Mouse (Mus musculus): ENCODE results near the gene Nrap.
"Not testable (repeated sequence)": the region's sequence is repeated elsewhere in the genome, so short reads cannot be mapped to it uniquely, and the experiment has no call there.

Nrap gene

DNA sequence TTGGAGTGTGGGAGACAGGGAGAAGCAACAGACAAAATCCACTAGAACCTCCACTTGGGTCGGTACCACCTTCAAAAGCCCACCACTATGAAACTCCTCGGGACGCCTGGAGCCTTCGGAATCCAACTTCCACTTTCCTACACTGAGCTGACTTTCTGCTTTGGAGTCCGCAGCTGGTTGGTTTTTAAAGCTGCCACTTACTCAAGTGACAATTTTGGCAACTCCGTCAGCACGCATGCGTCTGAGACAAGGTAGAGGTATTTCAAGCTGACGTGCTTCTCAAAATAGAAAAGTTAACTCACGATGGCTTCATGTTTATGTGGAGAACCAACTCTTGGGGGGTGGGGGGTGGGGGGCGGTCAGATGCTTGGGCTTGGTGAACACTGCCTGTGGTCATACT lies at the start of gene Nrap:
Gene Nrap, minus strand, starts transcription at position 159 of the 400 bp plus-strand sequence.
- no peak for DNase-seq

GRCm38 (mm10) chr19:56439072-56439434 lies 49.2 kb upstream of the Nrap start:
- DNase-seq = no peak

DNA sequence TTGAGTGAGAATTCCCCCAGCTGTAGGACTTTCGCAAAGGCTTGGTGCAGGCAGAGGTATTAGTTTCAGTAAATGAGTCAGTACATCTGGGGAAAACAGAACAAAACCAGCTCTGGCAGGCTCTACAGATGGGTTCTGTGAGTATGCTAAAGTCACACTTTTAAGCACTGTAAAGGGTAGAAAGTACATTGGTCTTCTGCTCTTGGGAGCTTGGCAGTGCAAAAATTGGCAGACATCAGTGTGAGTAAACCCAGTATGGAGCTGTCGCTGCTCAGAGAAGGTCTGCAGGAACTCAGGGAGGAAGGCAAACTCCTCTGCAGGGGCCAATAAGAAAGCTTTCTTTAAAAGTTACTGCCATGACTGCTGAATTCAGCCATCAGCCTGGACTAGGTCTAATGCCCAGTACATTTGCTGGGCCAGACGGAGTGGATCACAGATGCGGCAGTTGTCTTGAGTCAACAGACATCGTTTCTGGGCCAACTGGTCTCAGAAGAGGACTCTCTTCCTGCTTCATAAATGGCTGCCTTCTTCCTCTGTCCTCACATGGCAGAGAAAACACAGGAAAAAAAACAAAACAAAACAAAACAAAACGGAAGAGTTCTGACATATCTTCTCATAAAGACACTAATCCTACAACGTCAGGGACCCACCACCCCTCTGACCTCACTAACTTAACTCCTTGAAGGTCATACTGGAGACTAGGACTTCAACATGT lies 48.7 kb upstream of the Nrap start:
- DNase-seq = no peak

GRCm38 (mm10) chr19:56436380-56436779 lies 46.5 kb upstream of the Nrap start:
- DNase-seq = no peak

DNA sequence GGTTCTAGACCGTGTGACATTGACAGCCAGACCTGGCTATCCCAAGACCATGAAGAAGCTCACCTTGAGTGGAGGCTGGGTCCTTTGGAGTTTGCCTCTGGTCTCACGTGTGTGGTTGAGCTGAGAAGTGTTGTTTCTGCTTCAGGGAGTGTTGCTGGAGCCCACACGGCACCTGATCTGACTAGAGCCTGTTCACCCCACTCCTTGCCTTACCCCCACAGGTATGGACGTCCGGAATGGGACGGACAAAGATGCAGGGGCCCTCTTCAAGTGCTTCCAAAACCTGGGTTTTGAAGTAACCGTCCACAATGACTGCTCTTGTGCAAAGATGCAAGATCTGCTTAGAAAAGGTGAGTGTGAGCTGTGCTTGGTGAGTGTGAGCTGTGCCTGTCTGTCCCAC lies 43.7 kb upstream of the Nrap start:
- DNase-seq = no peak

DNA sequence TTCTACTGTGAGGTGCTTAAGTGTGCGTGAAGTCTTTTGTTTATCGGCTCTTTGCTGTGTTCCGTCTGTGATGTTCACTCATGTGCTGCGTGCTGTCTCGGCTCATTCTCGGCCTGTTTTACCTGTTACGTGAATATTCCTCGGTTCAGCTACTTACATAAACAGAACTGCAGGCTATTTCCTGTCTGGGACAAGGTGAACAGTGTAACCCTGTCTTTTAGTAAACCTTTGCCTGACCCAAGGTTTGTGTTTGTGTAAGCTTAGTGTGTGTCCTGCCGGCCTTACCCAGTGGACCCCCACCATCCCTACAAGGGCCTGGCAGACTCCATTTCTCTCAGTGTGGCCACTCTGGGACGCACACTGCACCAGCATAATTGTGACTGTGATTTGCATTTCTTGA lies 42.9 kb upstream of the Nrap start:
- no peak for DNase-seq

DNA sequence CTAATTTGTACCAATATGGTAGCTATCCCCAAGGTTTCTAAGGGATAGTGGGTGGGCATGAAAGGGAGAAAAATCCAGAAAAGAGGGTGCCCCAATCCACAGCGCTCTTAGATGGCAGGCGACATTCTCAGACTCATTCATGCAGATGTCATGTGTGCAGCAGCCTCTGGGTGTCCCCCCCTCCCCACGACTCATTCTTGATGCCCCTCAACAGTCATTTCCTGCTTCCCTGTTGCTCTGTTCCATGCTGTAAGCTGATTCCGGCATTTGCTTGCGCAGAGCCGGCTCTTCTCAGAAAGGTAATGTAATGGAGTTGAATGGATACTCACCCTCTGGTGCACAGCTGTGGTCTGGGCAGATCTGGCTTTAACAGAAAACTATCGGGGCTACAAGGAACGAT lies 40.5 kb upstream of the Nrap start:
- DNase-seq = no peak

GRCm38 (mm10) chr19:56425492-56425891 lies 35.7 kb upstream of the Nrap start:
- DNase-seq = no peak

- no peak for DNase-seq
Measured at GRCm38 (mm10) chr19:56424606-56425395, 35.0 kb upstream of the Nrap start.

- DNase-seq = no peak
Measured at GRCm38 (mm10) chr19:56423370-56423769, 33.5 kb upstream of the Nrap start.

DNA sequence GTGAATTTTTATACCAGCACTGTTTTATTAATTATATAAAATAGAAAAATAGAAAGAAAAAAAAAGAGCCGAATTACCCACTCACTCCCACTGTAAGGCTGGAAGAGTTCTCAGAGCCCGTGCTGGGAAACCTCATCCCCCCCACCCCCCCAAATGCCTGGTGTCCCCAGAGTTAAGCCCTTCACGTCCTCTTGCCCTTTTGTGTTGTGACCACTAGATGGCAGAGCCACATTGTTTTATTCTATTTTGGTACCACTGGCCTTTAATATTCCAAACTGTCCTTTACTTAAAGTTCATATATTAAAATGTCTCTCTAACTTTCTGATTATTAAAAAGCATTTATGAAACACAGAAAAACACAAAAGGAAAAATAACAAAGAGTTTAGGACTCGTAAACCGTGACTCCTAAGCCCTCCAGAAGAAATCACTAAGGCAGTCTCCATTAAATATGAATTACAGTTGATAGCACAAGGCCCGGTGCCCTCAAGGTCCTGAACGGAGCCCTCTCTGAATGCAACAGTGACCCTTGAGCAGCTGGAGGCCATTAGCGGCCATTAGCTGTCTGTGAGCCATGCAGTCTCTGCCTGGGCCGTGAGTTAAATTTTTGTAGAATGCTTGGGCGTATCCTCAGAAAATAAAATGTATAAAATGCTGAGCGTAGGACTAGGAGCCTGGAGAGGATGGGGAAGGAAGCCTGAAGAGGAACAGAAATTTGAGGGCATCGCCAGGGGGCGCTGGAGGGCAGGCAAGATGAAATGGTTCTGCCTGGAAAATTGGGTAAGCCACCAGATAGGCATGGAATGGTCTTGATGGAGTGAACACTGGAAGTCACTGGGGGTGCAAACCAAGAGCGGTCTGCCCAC lies 32.9 kb upstream of the Nrap start:
- peak; percentile 85 for DNase-seq

- no peak for DNase-seq
Measured at GRCm38 (mm10) chr19:56420345-56420744, 30.5 kb upstream of the Nrap start.

GRCm38 (mm10) chr19:56419452-56419851 lies 29.6 kb upstream of the Nrap start:
- no peak for DNase-seq

DNA sequence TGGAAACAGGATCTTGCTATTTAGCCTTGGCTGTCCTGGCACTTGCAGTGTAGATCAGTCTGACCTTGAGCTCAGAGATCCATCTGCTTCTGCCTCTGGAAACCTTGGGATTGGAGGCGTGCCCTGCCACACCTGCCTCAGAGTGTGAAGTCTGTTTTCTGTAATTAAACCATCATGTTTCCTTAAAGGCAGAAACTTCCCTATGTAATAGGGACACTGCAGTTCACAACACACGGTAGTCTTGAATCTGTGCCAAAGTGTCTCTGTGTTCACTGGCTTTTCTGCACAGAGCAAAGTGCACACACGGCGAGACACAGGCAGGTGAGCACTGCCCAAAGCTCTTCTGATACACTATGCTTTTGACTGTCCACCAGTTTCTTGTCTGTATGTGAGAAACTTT lies 28.6 kb upstream of the Nrap start:
- no peak for DNase-seq

GRCm38 (mm10) chr19:56409884-56410283 lies 20.0 kb upstream of the Nrap start:
- DNase-seq = not testable (repeated sequence)

GRCm38 (mm10) chr19:56406581-56406980 lies 16.7 kb upstream of the Nrap start:
- DNase-seq = no peak

GRCm38 (mm10) chr19:56405824-56406223 lies 16.0 kb upstream of the Nrap start:
- no peak for DNase-seq

GRCm38 (mm10) chr19:56401864-56402263 lies 12.0 kb upstream of the Nrap start:
- no peak for DNase-seq

DNA sequence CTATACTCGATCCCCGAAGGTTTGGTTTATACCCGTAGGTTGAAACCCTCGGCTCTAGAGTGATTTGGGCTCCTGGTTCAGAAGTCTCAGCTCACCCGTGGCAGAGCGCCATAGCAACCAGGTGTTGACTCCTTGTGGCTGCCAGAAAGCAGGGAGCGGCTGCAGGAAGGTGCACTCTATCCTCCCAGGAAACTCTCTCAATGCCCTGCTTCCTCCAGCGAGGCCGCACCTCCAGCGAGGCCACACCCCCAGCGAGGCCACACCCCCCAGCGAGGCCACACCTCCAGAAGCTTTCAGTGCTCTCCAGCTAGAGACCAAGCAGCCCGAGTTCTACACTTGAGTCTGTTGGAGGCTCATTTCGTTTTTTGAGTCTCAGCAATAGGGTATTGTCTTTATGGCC lies 10.4 kb upstream of the Nrap start:
- DNase-seq = peak; percentile 86

- no peak for DNase-seq
Measured at GRCm38 (mm10) chr19:56398528-56398795, 8.6 kb upstream of the Nrap start.

GRCm38 (mm10) chr19:56397663-56398527 lies 8.1 kb upstream of the Nrap start:
- peak; percentile 17 for DNase-seq

Data from thymus, postnatal 4 days (tissue).